ENCODE assay signal across 19 mouse cellular contexts in the genomic region with DNA sequence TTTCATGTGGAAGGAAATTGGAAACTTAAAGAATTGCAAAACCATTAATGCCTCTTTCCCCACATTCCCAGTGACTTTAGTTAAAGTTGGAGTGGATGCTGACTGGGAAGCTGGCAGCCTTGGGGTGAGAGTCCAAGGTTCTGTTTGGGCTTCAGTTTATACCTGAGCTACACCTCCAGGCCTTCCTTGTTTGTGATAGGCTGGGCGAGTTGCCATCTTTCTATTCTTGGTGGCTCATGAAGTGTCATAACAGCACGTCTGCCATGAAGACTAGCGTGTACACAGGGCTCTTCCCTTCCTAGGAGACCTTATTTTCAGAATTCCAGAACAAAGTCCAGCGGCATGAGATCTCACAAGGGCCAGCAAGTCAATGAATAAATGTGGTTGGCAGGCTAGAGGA. TPM values are rescaled to one million over a fixed set of nuclear protein-coding genes. Genes with fewer than 3 reads are reported as not detected.
DNase-seq lines count a peak whose midpoint lies in the region.
"Had no signal": no experiment of that assay in that cellular context is flagged by ENCODE, and none has a peak within 500 bp of the region (broad histone marks: within the 10 kb centered on the region; RNA-seq: fewer than 3 reads in every experiment).

No protein-coding gene starts in this region.

- peak; percentile 56 for DNase-seq in heart, embryonic 10.5 days (ENCODE audit: low spot score)
- no peak for DNase-seq in heart, postnatal 25 days (ENCODE audit: low spot score)
- peak; percentile 39 for DNase-seq in adipocyte (ENCODE audit: low spot score)
- peak; percentile 92 to 95 for DNase-seq in kidney, adult 8-10 months
- peak; percentile 99 for DNase-seq in large intestine, adult 2 months (ENCODE audit: low read depth, low spot score)
- no peak for DNase-seq in adrenal gland, postnatal 25 days
- no peak for DNase-seq in embryo, embryonic 9.5 days (ENCODE audit: extremely low spot score)
- DNase-seq: adrenal gland, adult 8-10 months; cerebellum, adult 2 months; gastrocnemius, postnatal 10 days; heart, postnatal 10 days; layer of hippocampus, postnatal 36 days; left cerebral cortex, postnatal 4 days; lung, postnatal 14 days had no signal

- H3K4me3 ChIP-seq in heart, embryonic 10.5 days, result no peak overlapping the region
- H3K4me3 ChIP-seq: embryonic facial prominence, embryonic 13.5 days; hindbrain, embryonic 13.5 days; neural tube, embryonic 12.5 days; stomach, embryonic 15.5 days had no signal

- H3K4me1 ChIP-seq in heart, embryonic 10.5 days, result no peaks in the 10 kb centered on the region
- H3K4me1 ChIP-seq: embryonic facial prominence, embryonic 13.5 days; hindbrain, embryonic 13.5 days; neural tube, embryonic 12.5 days; stomach, embryonic 15.5 days had no signal

- H3K27ac ChIP-seq in heart, embryonic 10.5 days, result no peak overlapping the region
- H3K27ac ChIP-seq: embryonic facial prominence, embryonic 13.5 days; hindbrain, embryonic 13.5 days; liver, embryonic 14.5 days; neural tube, embryonic 12.5 days; stomach, embryonic 15.5 days had no signal

- intact Hi-C loops in heart, postnatal 25 days (cut with DNase I), result no loop called here

- no peaks in the 10 kb centered on the region for H3K36me3 ChIP-seq in heart, embryonic 10.5 days
- H3K36me3 ChIP-seq: embryonic facial prominence, embryonic 13.5 days; hindbrain, embryonic 13.5 days; neural tube, embryonic 12.5 days; stomach, embryonic 15.5 days had no signal

- H3K9me3 ChIP-seq in heart, embryonic 10.5 days, result no peaks in the 10 kb centered on the region
- H3K9me3 ChIP-seq: embryonic facial prominence, embryonic 13.5 days; hindbrain, embryonic 13.5 days; neural tube, embryonic 12.5 days; stomach, embryonic 15.5 days had no signal

- WGBS in heart, embryonic 10.5 days, result 77% methylated on average over 4 of the region's 4 CpGs
- WGBS in large intestine, adult 2 months, result 19% methylated on average over 4 of the region's 4 CpGs

- H3K27me3 ChIP-seq in heart, embryonic 10.5 days (ENCODE audit: insufficient read depth, poor library complexity, severe bottlenecking), result no peaks in the 10 kb centered on the region
- H3K27me3 ChIP-seq: embryonic facial prominence, embryonic 13.5 days; neural tube, embryonic 12.5 days; stomach, embryonic 15.5 days had no signal

RNA-seq across cellular contexts. Expression of gene Ergic1, which starts 38.6 kb away (rescaled TPM):
- 130 and 150 TPM in 2 replicates for polyA plus RNA-seq in heart, embryonic 10.5 days (2016; fragmentation: Nextera tagmentation; extraction: Ambion mirVana)
- total RNA-seq in heart, postnatal 25 days (2021), result 10 to 100 TPM; 54.2 to 58.4 TPM
- polyA plus RNA-seq in large intestine, adult 2 months (2012; rRNA removed), result 113 TPM in 2 replicates
- total RNA-seq in adrenal gland, postnatal 25 days (2021), result 138 and 168 TPM in 2 replicates

RNA-seq across cellular contexts. Expression of gene Dusp1, which starts 39.2 kb away (rescaled TPM):
- 28.8 and 31.5 TPM in 2 replicates for polyA plus RNA-seq in heart, embryonic 10.5 days (2016; fragmentation: Nextera tagmentation; extraction: Ambion mirVana)
- total RNA-seq in heart, postnatal 25 days (2021), result 10 to 100 TPM; 44.8 to 66.4 TPM
- 23.4 and 33.5 TPM in 2 replicates for polyA plus RNA-seq in large intestine, adult 2 months (2012; rRNA removed)
- 30.8 and 37.8 TPM in 2 replicates for total RNA-seq in adrenal gland, postnatal 25 days (2021)

Comparison
In these comparisons a context has a peak if more than half of its experiments do, and no peak if none do; other contexts are left out.
1. DNase-seq: peak in heart, embryonic 10.5 days (single experiment), adipocyte (single experiment), kidney, adult 8-10 months (2 of 2) and large intestine, adult 2 months (single experiment); none in heart, postnatal 25 days (single experiment), adrenal gland, postnatal 25 days (single experiment) and embryo, embryonic 9.5 days (single experiment).